Mouse (Mus musculus) limb, embryonic 14.5 days (tissue): ENCODE measurements around the gene Vrk1. TPM values are rescaled to one million over a fixed set of nuclear protein-coding genes. Genes with fewer than 3 reads are reported as not detected.

Experiments
- ATAC-seq: fragments of 200-750 bp; cut with Nextera tagmentation; 2 replicates; pipeline ENCODE4 v1.8.0; 2017; ENCODE audit warnings: low read depth, moderate number of reproducible peaks, moderate TSS enrichment; ENCODE audit not compliant: low FRiP score
- DNase-seq: peaks from one replicate; pipeline ENCODE4 v3.0.0-alpha.2; 2015; ENCODE audit warnings: low spot score
- H3K27ac ChIP-seq: fragments of 300-500 bp; sonication (generic); replicated peaks from 2 replicates; pipeline ENCODE4 v1.5.1; 2014; ENCODE audit warnings: low read depth, mild to moderate bottlenecking, low read length, moderate library complexity, mixed read lengths
- H3K27me3 ChIP-seq: fragments of 300-500 bp; sonication (generic); 2 replicates; pipeline ENCODE4 v1.6.1; 2014; ENCODE audit warnings: low read length, mixed read lengths; ENCODE audit not compliant: control insufficient read depth, insufficient read depth
- H3K36me3 ChIP-seq: fragments of 300-500 bp; sonication (generic); 2 replicates; pipeline ENCODE4 v1.6.1; 2014; ENCODE audit warnings: mild to moderate bottlenecking, low read length, moderate library complexity, mixed read lengths; ENCODE audit not compliant: control insufficient read depth, insufficient read depth
- H3K4me1 ChIP-seq: fragments of 300-500 bp; sonication (generic); 2 replicates; pipeline ENCODE4 v1.6.1; 2014; ENCODE audit warnings: antibody characterized with exemption, low read length, mixed read lengths; ENCODE audit not compliant: control insufficient read depth, insufficient read depth
- H3K4me2 ChIP-seq: fragments of 300-500 bp; sonication (generic); replicated peaks from 2 replicates; pipeline ENCODE4 v1.6.1; 2014; ENCODE audit warnings: low read depth, mild to moderate bottlenecking, low read length, moderate library complexity; ENCODE audit not compliant: severe bottlenecking
- H3K4me3 ChIP-seq: fragments of 300-500 bp; sonication (generic); replicated peaks from 2 replicates; pipeline ENCODE4 v1.5.1; 2014; ENCODE audit warnings: low read length
- H3K9ac ChIP-seq: fragments of 300-500 bp; sonication (generic); 2 replicates; pipeline ENCODE4 v1.6.1; 2014; ENCODE audit warnings: mild to moderate bottlenecking, low read depth, low read length, moderate library complexity; ENCODE audit not compliant: severe bottlenecking
- H3K9me3 ChIP-seq: fragments of 300-500 bp; sonication (generic); 2 replicates; pipeline ENCODE4 v1.6.1; 2016; ENCODE audit warnings: low read length; ENCODE audit not compliant: control insufficient read depth
- POLR2A ChIP-seq: fragments of 200-500 bp; IDR thresholded peaks from 2 replicates; pipeline ENCODE4 v1.8.0; 2012; ENCODE audit warnings: inconsistent platforms, mild to moderate bottlenecking, moderate library complexity, borderline replicate concordance; ENCODE audit not compliant: insufficient read depth, insufficient read length; ENCODE audit errors: extremely low read depth
- WGBS: fragments of 180-500 bp; shearing (Covaris S2); extraction: QIAGEN DNeasy Blood & Tissue Kit; methylation state at CpG from one replicate; pipeline ENCODE4 v1.1.7; 2014; 5-methylcytosine and 5-hydroxymethylcytosine counted together
- polyA plus RNA-seq, 2 experiments: library from polyadenylated mRNA; depleted of rRNA in 1 of 2; stranded (reverse) in 1 of 2; unstranded in 1 of 2; fragments of >200 nt; fragmentation: Nextera tagmentation in 1 of 2; extraction: Ambion mirVana in 1 of 2; gene quantifications; 2 replicates each; pipeline versions ENCODE4 v1.2.1 to v1.2.3; 2012 to 2014

Vrk1 gene
- polyA plus RNA-seq, 2 experiments: 36.1 to 50.2 TPM

DNA sequence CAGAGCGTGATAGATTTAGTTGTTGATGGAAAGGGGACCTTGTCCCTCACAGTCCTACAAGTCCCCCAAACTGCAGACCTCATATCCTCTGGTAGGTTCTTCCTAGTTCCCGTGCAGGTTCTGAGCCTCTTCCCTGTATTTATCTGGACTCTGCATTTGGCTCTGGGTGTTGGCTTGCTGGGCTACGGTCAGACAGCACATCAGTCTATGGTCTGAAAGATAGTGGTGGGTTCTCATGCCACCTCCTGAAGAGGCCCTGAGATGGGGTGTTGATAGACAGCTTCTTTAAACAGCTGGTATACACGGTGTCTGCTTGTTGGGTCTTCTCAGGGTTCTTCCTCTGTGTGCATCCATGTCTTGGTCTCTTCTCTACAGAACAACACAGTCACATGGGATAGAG lies 21.6 kb upstream of the Vrk1 start:
- no peak overlapping the region for H3K4me2 ChIP-seq
- H3K36me3 ChIP-seq: no peaks in the 10 kb centered on the region
- H3K9ac ChIP-seq: no peak overlapping the region
- DNase-seq (no peak), ATAC-seq (no peak)
- no peaks in the 10 kb centered on the region for H3K27me3 ChIP-seq
- no peak overlapping the region for H3K4me3 ChIP-seq
- 86% methylated on average over 4 of the region's 4 CpGs for WGBS
- no peak for TF ChIP-seq POLR2A
- no peaks in the 10 kb centered on the region for H3K9me3 ChIP-seq
- no peaks in the 10 kb centered on the region for H3K4me1 ChIP-seq
- H3K27ac ChIP-seq: no peak overlapping the region

DNA sequence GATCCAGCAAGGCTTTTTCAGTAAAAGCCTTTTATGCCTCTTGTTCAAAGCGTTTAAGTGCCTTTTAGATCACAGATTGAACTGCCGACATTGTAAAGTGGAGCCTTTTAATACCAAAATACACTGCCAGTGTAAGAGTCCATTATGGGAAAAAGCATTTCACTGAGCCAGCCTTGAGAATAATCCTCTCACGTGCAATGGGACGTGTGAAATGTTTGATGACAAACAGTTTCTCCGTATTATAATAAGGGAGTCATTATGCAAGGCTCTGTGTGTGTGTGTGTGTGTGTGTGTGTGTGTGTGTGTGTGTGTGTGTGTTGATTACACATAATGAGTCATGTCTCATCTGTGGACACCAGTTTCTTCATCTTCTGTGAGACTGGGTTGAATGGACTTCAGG lies 17.3 kb upstream of the Vrk1 start:
- Histone ChIP-seq H3K27ac (no peak overlapping the region), H3K4me3 (no peak overlapping the region), H3K9ac (no peak overlapping the region), H3K27me3 (no peaks in the 10 kb centered on the region), H3K4me1 (no peaks in the 10 kb centered on the region), H3K4me2 (no peak overlapping the region), H3K36me3 (no peaks in the 10 kb centered on the region), H3K9me3 (no peaks in the 10 kb centered on the region)
- no peak for TF ChIP-seq POLR2A
- ATAC-seq (no peak), DNase-seq (no peak)
- WGBS: 76% methylated on average over 5 of the region's 5 CpGs

GRCm38 (mm10) chr12:105993356-105993755 lies 16.7 kb upstream of the Vrk1 start:
- ATAC-seq: no peak
- Histone ChIP-seq H3K4me3 (no peak overlapping the region), H3K9ac (no peak overlapping the region), H3K27me3 (no peaks in the 10 kb centered on the region), H3K9me3 (no peaks in the 10 kb centered on the region), H3K36me3 (no peaks in the 10 kb centered on the region), H3K27ac (no peak overlapping the region), H3K4me2 (no peak overlapping the region), H3K4me1 (no peaks in the 10 kb centered on the region)
- 47% methylated on average over 7 of the region's 7 CpGs for WGBS
- DNase-seq: no peak
- TF ChIP-seq POLR2A: no peak

DNA sequence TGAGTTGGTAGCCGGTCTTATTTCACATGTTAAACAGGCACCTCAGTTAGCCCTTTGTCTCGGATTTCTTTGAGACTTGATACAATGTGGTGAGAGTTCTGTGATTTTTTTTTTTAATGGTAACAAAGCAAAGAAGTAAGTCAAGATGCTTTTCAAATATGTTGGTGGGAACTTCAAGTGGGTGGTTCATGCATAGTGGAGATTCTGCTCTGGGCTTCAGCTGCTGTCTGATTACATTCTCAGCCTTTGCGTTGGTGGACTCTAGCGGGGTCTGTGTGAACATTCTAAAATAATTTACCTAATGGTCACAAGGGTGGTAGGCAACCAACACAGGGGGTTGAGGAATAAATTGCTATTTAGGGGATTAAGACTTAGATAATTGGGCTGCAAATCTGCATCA lies 14.1 kb upstream of the Vrk1 start:
- Histone ChIP-seq H3K27ac (no peak overlapping the region), H3K4me1 (no peaks in the 10 kb centered on the region), H3K4me2 (no peak overlapping the region), H3K36me3 (no peaks in the 10 kb centered on the region), H3K9ac (no peak overlapping the region), H3K27me3 (no peaks in the 10 kb centered on the region), H3K9me3 (no peaks in the 10 kb centered on the region), H3K4me3 (no peak overlapping the region)
- no peak for ATAC-seq
- 63% methylated on average over 4 of the region's 4 CpGs for WGBS
- no peak for TF ChIP-seq POLR2A
- DNase-seq: no peak

GRCm38 (mm10) chr12:105997028-105997786 lies 12.8 kb upstream of the Vrk1 start:
- no peak overlapping the region for H3K27ac ChIP-seq
- 89% methylated on average over 19 of the region's 19 CpGs for WGBS
- H3K27me3 ChIP-seq: no peaks in the 10 kb centered on the region
- H3K36me3 ChIP-seq: no peaks in the 10 kb centered on the region
- no peaks in the 10 kb centered on the region for H3K9me3 ChIP-seq
- DNase-seq: no peak
- no peaks in the 10 kb centered on the region for H3K4me1 ChIP-seq
- no peak overlapping the region for H3K4me3 ChIP-seq
- TF ChIP-seq POLR2A: no peak
- no peak overlapping the region for H3K4me2 ChIP-seq
- no peak for ATAC-seq
- H3K9ac ChIP-seq: no peak overlapping the region
